Mouse (Mus musculus): Measurements from ENCODE around the gene Nutf2. TPM values are rescaled to one million over a fixed set of nuclear protein-coding genes. Genes with fewer than 3 reads are reported as not detected.

Gene Nutf2
- polyA plus RNA-seq, 1 experiment, result 61.6 TPM

DNA sequence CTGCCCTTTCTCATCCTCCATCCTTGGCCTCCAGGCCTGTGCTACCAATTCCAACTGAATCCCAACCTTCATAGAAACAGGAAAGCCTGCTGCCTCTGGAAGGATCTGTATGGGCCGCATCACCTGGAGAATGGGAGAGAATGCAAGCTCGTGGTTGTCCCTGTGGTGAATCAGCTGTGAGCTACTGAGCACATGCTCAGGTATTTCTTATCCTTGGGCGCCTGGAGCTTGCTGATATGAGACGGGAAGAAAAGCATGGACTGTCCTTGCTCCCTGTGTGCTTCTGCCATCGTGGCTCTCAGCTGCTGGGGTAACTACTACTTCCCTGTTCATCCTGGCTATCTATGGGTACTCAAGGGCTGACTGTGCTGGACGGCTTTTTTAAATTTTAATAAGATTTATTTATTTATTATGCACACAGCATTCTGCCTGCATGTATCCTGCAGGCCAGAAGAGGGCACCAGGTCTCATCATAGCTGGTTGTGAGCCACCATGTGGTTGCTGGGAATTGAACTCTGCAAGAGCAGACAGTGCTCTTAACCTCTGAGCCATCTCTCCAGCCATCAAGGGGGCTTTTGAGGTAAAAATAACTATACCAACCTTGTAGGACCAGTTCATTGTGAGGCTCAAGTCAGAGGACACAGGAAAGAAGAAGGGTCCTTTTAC, 6.1 kb downstream of the Nutf2 start:
- no peak for TF ChIP-seq POLR2A (IDR thresholded peaks at IDR 0.05; ENCODE audit: low read depth, low read length)
- peak; percentile 40 for TF ChIP-seq CTCF (conservative IDR thresholded peaks at IDR 0.05; ENCODE audit: insufficient read depth, insufficient read length, low read depth, low read length)
- H3K4me3 ChIP-seq (ENCODE audit: insufficient read depth, low read depth, low read length), result no peak overlapping the region
- no peak for DNase-seq
- H3K27ac ChIP-seq (ENCODE audit: insufficient read depth, low read depth, low read length), result no peak overlapping the region
- WGBS, result 83% methylated on average over 6 of the region's 6 CpGs
- no peaks in the 10 kb centered on the region for H3K36me3 ChIP-seq (ENCODE audit: control insufficient read depth, insufficient read depth, low read length)
- peaks cover 5% of the 10 kb centered on the region; the same call in 1 of the 2 replicates for H3K4me1 ChIP-seq (ENCODE audit: control insufficient read depth, insufficient read depth, low read length)
- H3K27me3 ChIP-seq (replicated peaks; ENCODE audit: control insufficient read depth, insufficient read depth, low read length), result no peaks in the 10 kb centered on the region

DNA sequence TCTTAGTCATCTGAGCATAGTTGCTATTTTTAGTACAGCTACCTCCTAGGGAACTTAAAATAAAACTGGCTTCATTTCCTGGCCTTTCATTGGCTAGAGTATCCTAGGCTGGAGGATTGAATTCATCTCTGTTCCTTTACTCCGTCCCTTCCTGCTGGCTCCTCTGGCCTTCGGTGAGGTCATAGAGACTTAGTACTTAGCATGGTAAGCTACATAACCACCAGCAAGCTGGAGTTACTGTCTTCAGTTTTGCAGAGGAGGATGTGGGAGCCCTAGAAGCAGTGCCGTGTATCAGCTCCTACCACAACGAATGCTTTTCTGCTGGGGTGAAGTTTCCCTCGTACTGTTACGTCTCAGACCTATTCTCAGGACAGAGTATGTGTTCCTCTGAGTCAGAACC, 13.9 kb downstream of the Nutf2 start:
- Histone ChIP-seq H3K36me3 (ENCODE audit: control insufficient read depth, insufficient read depth, low read length) (no peaks in the 10 kb centered on the region), H3K27me3 (replicated peaks; ENCODE audit: control insufficient read depth, insufficient read depth, low read length) (no peaks in the 10 kb centered on the region), H3K4me3 (ENCODE audit: insufficient read depth, low read depth, low read length) (no peak overlapping the region), H3K4me1 (ENCODE audit: control insufficient read depth, insufficient read depth, low read length) (peaks cover 4% of the 10 kb centered on the region; the same call in 1 of the 2 replicates), H3K27ac (ENCODE audit: insufficient read depth, low read depth, low read length) (peak overlapping the region; percentile 51)
- DNase-seq, result peak; percentile 45
- TF ChIP-seq CTCF (conservative IDR thresholded peaks at IDR 0.05; ENCODE audit: insufficient read depth, insufficient read length, low read depth, low read length) (no peak), POLR2A (IDR thresholded peaks at IDR 0.05; ENCODE audit: low read depth, low read length) (no peak)
- 63% methylated on average over 6 of the region's 6 CpGs for WGBS

DNA sequence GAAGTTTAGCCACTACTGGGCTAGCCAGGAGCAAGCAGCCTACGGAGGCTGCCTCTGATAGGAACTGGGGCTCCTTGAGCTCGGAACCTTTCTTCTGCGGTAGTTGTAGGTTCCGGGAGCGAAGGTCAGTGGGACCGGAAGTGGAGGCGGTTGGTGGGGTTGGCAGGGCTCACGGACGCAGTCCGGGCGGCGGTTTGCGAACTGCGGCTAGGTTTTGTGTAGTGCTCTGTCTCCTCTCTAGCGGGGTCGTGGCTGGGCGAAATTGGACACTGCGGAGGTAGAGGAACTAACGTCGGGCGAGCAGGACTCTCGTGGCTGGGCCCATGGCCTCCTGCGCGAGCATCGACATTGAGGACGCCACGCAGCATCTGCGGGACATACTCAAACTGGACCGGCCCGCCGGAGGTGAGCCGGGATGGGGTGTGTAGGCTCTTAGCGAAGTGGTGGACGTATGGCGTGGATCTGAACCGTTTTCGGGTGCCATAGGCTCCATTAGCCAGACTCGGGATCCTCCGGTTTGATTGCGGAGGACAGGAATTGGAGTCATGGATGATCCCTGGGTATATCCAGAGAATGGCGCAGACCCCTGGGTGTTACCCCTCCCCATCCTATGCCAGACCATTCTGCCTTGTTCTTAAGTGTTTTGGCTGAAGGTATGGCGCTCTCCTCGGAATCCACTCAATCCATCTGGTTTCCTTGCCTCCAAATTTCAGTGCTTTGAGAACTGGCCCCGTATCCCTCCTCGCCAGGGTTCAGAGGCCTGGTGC, 20.6 kb downstream of the Nutf2 start, which contains the start of gene Edc4:
Gene Edc4, plus strand, starts transcription at position 128 of the 767 bp plus-strand sequence.
- H3K4me3 ChIP-seq (ENCODE audit: insufficient read depth, low read depth, low read length), result peak within 1 kb of the TSS; percentile 96
- no peaks in the 10 kb centered on the region for H3K36me3 ChIP-seq (ENCODE audit: control insufficient read depth, insufficient read depth, low read length)
- DNase-seq, result peak; percentile 91
- TF ChIP-seq POLR2A (IDR thresholded peaks at IDR 0.05; ENCODE audit: low read depth, low read length), result peak; percentile 84
- no peak for TF ChIP-seq CTCF (conservative IDR thresholded peaks at IDR 0.05; ENCODE audit: insufficient read depth, insufficient read length, low read depth, low read length)
- peaks cover 10% of the 10 kb centered on the region for H3K4me1 ChIP-seq (ENCODE audit: control insufficient read depth, insufficient read depth, low read length)
- H3K27me3 ChIP-seq (replicated peaks; ENCODE audit: control insufficient read depth, insufficient read depth, low read length), result no peaks in the 10 kb centered on the region
- under 1% methylated on average over 45 of the region's 45 CpGs for WGBS
- H3K27ac ChIP-seq (ENCODE audit: insufficient read depth, low read depth, low read length), result no peak within 1 kb of the TSS

DNA sequence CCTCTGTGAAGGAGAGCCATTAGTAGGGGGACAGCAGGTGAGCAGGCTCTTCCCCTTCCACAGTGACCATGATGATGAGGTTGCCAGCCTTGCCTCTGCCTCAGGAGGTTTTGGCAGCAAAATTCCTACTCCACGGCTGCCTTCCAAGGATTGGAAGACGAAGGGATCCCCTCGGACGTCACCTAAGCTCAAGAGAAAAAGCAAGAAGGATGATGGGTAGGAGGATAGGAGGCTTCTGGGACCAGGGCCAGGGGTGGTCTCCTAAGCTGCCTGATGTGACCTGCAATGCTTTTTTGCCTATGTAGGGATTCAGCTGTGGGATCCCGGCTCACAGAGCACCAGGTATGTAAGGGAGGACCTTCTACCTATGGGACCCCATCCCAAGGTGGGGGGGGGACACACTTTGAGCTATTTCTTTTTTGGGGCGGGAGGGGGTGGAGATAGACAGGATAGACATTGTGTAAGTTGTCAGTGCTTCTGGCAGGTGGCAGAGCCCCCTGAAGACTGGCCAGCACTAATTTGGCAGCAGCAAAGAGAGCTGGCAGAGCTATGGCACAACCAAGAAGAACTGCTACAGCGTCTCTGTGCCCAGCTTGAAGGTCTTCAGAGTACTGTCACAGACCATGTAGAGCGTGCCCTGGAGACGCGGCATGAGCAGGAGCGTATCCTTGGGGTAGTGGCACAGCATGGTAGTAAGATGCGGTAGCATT, 29.5 kb downstream of the Nutf2 start:
- Histone ChIP-seq H3K4me1 (ENCODE audit: control insufficient read depth, insufficient read depth, low read length) (no peaks in the 10 kb centered on the region), H3K36me3 (ENCODE audit: control insufficient read depth, insufficient read depth, low read length) (no peaks in the 10 kb centered on the region), H3K4me3 (ENCODE audit: insufficient read depth, low read depth, low read length) (no peak overlapping the region), H3K27ac (ENCODE audit: insufficient read depth, low read depth, low read length) (no peak overlapping the region), H3K27me3 (replicated peaks; ENCODE audit: control insufficient read depth, insufficient read depth, low read length) (no peaks in the 10 kb centered on the region)
- DNase-seq, result no peak
- TF ChIP-seq POLR2A (IDR thresholded peaks at IDR 0.05; ENCODE audit: low read depth, low read length) (no peak), CTCF (conservative IDR thresholded peaks at IDR 0.05; ENCODE audit: insufficient read depth, insufficient read length, low read depth, low read length) (no peak)
- WGBS, result 92% methylated on average over 12 of the region's 12 CpGs

DNA sequence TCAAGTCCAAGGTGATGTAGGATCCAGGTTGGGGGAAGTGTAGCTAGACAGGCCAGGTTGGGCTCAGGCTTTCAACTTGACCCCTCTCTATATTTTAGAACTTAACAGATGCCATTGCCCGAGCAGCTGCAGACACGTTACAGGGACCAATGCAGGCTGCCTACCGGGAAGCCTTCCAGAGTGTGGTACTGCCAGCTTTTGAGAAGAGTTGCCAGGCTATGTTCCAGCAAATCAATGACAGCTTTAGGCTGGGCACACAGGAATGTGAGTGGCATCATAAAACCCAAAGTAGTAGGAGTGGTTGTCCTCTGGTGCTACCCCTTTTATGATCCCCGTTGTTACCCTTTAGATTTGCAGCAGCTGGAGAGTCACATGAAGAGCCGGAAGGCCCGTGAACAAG, 30.5 kb downstream of the Nutf2 start:
- Histone ChIP-seq H3K4me1 (ENCODE audit: control insufficient read depth, insufficient read depth, low read length) (no peaks in the 10 kb centered on the region), H3K27ac (ENCODE audit: insufficient read depth, low read depth, low read length) (no peak overlapping the region), H3K4me3 (ENCODE audit: insufficient read depth, low read depth, low read length) (no peak overlapping the region), H3K27me3 (replicated peaks; ENCODE audit: control insufficient read depth, insufficient read depth, low read length) (no peaks in the 10 kb centered on the region), H3K36me3 (ENCODE audit: control insufficient read depth, insufficient read depth, low read length) (no peaks in the 10 kb centered on the region)
- WGBS, result 76% methylated on average over 6 of the region's 6 CpGs
- no peak for DNase-seq
- TF ChIP-seq POLR2A (IDR thresholded peaks at IDR 0.05; ENCODE audit: low read depth, low read length), result no peak
- TF ChIP-seq CTCF (conservative IDR thresholded peaks at IDR 0.05; ENCODE audit: insufficient read depth, insufficient read length, low read depth, low read length), result no peak

DNA sequence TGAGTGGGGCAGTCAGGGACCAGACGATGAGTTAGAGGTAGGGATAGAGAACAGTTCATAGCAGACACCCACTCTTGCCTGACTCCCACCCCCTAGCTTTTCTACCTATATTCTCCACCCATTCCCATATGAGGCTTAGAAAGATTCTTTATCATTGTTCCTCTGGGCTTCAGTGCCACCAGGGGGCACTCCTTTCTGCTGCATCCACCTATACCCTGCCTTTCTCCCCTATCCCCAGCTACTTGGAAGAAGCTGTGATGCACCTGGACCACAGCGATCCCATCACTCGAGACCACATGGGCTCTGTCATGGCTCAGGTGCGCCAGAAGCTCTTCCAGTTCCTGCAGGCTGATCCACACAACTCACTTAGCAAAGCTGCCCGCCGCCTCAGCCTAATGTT, 32.1 kb downstream of the Nutf2 start:
- peak; percentile 32 for DNase-seq
- Histone ChIP-seq H3K4me3 (ENCODE audit: insufficient read depth, low read depth, low read length) (no peak overlapping the region), H3K4me1 (ENCODE audit: control insufficient read depth, insufficient read depth, low read length) (no peaks in the 10 kb centered on the region), H3K27ac (ENCODE audit: insufficient read depth, low read depth, low read length) (no peak overlapping the region), H3K36me3 (ENCODE audit: control insufficient read depth, insufficient read depth, low read length) (no peaks in the 10 kb centered on the region), H3K27me3 (replicated peaks; ENCODE audit: control insufficient read depth, insufficient read depth, low read length) (no peaks in the 10 kb centered on the region)
- WGBS, result 90% methylated on average over 6 of the region's 6 CpGs
- TF ChIP-seq POLR2A (IDR thresholded peaks at IDR 0.05; ENCODE audit: low read depth, low read length) (no peak), CTCF (conservative IDR thresholded peaks at IDR 0.05; ENCODE audit: insufficient read depth, insufficient read length, low read depth, low read length) (peak; percentile 60)

DNA sequence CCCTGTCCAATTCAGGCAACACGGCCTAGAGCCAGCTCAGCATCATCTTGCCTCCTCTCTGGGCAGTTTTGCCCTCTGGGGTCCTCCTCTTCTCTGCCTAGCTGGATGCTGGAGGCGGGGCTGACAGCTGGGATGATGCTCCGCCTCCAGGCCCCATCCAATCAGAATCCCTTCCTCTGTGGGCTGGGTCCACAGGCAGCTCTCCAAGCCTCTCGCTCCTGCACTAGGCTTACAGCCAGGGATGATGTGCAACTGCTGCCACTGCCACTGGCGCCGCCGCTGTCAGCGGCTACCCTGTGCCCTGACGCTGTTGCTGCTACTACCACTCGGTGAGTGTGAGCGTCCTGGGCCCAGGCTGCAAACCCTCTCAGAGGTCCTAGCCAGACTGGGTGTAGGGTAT, 33.0 kb downstream of the Nutf2 start, which contains the start of gene Nrn1l:
Gene Nrn1l, plus strand, starts transcription at position 229 of the 400 bp plus-strand sequence.
- no peak for TF ChIP-seq POLR2A (IDR thresholded peaks at IDR 0.05; ENCODE audit: low read depth, low read length)
- no peak for TF ChIP-seq CTCF (conservative IDR thresholded peaks at IDR 0.05; ENCODE audit: insufficient read depth, insufficient read length, low read depth, low read length)
- Histone ChIP-seq H3K27ac (ENCODE audit: insufficient read depth, low read depth, low read length) (no peak within 1 kb of the TSS), H3K4me3 (ENCODE audit: insufficient read depth, low read depth, low read length) (no peak within 1 kb of the TSS), H3K36me3 (ENCODE audit: control insufficient read depth, insufficient read depth, low read length) (no peaks in the 10 kb centered on the region), H3K4me1 (ENCODE audit: control insufficient read depth, insufficient read depth, low read length) (no peaks in the 10 kb centered on the region), H3K27me3 (replicated peaks; ENCODE audit: control insufficient read depth, insufficient read depth, low read length) (no peaks in the 10 kb centered on the region)
- 18% methylated on average over 11 of the region's 11 CpGs for WGBS
- DNase-seq, result peak; percentile 87
